Mouse (Mus musculus): ENCODE data around the gene Zxdc.

GRCm38 (mm10) chr6:90395751-90396150, 26.5 kb downstream of the Zxdc start:
- TF ChIP-seq CTCF (IDR thresholded peaks at IDR 0.05; ENCODE audit: low read depth, low read length), result no peak
- no peak for TF ChIP-seq POLR2A (IDR thresholded peaks at IDR 0.05; ENCODE audit: extremely low read depth, insufficient read depth, low read length)

Measured in liver, adult 2 months (tissue).